Mouse (Mus musculus) left cerebral cortex, postnatal 25 days (tissue): ENCODE measurements at regions not wholly inside any gene's neighbourhood (a gene's known extent, or its start where the extent isn't known, plus 50 kb on each side); places are given as distances from the start of the nearest gene placed in this dataset.
A peak's percentile ranks its signal among the peaks of the same experiment; 100 is the strongest.

Experiments used
- DNase-seq, 2 experiments: peaks; one replicate each; pipeline ENCODE4 v3.0.0; 2022; ENCODE audit warnings: low spot score in 2 of 2, mixed read lengths in 1 of 2
- intact Hi-C: fragments of 180-260 bp; cut with DNase I; formaldehyde crosslinking; loops from one replicate; pipeline ENCODE4 v1.15.1; 2025

- intact Hi-C loops, result no loop called here
These were observed 95.7 kb downstream of the Tex13c1 start for GRCm38 (mm10) chrX:43686635-43687034.

GRCm38 (mm10) chrX:43736838-43737237, 145.9 kb downstream of the Tex13c1 start:
- peak; percentile 1 to 36 for DNase-seq
- intact Hi-C loops, result no loop called here

More at GRCm38 (mm10) chrX:43686635-43687034, 95.7 kb downstream of the Tex13c1 start:
- no peak for DNase-seq

- intact Hi-C loops, result no loop called here
These were observed 149.0 kb downstream of the Tex13c1 start for GRCm38 (mm10) chrX:43739780-43740463.

More at GRCm38 (mm10) chrX:43739780-43740463, 149.0 kb downstream of the Tex13c1 start:
- no peak for DNase-seq
